Mouse (Mus musculus): ENCODE results near the gene Uncx.

Uncx gene

DNA sequence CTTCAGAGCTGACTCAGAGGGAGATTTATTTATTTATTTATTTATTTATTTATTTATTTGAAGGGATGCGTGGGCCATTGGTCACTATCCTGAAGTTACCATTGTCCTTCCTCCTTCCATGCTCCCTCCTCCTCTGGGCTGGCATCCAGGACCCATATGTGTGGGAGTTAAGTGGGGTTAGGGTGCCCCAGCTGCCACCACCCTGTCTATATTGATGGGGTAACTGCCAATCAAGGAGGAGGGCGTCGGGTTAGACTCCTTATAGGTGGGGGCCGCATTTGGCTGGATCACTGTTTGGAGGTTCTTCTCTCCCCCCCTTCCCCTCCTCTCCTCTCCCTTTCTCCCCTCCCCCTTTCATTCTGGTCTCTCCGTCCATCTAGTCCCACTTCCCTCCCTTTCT is 738 bp upstream of the Uncx start:
- DNase-seq (ENCODE audit: low spot score) = no peak

DNA sequence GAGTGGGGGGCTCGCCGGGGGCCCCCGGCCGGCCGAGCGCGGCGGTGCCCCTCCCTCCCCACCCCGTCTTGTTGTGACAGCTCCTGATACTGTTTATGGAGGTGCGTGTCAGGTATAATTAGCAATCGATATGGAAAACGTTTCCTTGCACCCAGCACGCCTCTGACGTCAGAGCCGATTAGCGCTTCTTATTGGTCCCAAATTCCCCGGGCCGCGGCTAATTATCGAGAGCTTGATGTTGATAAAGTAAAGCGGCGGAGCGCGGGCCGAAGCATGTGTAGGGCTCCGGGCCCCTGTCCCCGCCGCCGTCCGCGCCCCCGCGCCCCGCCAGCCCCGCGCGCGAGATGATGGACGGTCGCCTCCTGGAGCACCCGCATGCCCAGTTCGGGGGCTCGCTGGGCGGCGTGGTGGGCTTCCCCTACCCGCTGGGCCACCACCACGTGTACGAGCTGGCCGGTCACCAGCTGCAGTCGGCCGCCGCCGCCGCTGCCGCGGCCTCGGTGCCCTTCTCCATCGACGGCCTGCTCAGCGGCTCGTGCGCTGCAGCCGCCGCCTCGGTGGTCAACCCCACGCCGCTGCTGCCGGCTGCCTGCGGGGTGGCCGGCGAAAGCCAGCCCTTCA is 466 bp downstream of the Uncx start:
- DNase-seq (ENCODE audit: low spot score) = peak; percentile 71

DNA sequence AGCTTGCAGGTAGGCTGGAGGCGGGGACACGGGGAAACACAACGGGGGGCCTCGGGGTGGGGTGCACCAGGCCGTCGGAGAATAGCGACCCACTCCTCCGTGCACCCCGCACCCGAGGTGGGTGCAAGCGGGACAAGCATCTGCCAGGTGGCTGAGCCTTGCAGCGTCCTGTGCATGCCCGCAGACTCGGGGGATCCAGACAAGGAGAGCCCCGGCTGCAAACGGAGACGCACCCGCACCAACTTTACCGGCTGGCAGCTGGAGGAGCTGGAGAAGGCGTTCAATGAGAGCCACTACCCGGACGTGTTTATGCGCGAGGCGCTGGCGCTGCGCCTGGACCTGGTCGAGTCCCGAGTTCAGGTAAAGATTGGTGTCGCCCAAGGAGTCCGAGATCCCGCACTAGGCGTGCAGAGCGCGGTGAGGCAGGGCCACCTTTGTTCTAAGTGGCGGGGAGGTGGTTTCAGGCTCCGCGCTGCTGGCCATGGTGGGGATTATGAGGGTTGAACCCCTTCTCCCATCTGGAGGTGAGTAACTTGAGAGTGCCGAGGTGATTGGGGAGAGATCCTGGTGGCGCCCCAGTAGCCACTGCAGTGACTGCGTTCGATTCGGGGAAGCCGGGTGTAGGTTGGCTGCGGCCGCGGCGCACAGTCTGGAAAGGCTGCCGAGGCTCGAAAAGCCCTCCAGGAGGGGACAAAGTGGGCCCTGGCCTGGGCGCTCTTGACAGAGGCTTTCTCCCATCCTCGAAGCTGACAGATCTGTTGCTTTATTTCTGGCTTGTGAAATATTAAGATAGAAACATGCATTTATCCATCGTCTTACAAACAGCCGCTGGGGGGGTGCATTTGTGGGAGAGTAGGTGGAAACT is 1.2 kb downstream of the Uncx start:
- no peak for DNase-seq (ENCODE audit: low spot score)

DNA sequence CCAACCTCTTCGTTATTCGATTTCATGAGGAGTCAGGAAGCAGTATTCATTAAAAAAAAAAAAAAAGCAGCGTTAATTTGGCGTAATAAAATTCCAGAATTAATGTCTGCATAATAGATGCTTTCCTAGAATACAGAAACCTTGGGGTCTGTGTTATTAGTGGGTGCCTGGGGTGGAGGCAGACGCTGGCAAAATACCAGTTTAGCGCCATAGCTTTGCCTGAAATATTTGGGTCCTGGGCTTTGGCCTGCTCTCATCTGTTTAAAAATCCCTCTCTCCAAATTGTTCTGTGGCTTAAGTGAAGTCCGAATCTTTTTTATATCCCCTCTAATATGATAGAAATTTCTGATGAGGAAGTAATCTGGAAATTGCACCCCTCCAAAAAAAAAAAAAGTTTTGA is 1.9 kb downstream of the Uncx start:
- DNase-seq (ENCODE audit: low spot score) = no peak

DNA sequence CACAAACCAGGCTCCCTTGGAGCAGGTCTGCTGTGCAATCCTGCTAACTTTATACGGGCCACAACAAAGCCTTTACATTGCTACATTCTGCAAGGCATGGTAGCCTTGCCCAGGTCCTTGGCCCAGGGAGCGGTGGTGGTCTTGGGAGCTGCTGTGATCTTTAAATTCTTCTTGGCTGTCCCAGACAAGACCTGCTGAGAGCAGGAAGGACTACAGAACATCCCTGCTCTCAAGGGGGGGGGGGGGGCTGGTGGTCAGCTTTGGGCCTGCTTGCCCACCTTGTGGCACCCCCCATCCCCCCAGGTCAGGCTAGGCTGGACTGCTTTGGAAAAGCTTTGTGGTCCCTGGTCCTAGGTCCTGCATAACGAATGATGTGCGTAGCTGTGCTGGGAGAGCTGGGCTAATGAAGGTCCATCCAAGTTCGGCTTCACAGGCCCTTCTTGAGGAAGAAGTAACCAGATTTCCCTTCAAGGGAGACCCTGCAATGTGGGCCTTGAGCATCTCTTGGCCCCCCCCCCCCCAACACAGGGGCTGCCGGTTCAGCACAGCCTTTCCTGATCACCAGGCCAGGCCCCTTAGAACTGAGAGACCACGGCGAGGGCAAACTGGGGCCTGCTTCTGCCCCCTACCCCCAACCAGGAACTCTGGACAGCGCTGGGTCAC is 2.5 kb downstream of the Uncx start:
- no peak for DNase-seq (ENCODE audit: low spot score)

DNA sequence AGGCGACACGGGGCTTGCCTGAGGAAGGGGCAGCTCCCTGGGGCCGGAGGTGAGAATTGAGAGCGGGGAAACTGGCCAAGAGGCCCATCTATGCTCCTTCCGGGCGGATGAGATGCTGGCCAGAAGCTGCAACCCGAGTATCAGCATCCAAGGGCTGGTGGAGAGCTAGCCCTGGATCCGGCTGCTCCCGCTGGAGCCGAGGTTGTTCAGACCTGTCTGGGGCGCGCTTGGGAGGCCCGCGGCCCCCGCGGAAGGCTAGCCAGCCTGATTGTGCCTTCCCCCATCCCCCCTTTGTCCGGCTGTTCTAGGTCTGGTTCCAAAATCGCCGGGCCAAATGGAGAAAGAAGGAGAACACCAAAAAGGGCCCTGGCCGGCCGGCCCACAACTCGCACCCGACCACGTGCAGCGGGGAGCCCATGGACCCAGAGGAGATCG is 3.1 kb downstream of the Uncx start:
- no peak for DNase-seq (ENCODE audit: low spot score)

DNA sequence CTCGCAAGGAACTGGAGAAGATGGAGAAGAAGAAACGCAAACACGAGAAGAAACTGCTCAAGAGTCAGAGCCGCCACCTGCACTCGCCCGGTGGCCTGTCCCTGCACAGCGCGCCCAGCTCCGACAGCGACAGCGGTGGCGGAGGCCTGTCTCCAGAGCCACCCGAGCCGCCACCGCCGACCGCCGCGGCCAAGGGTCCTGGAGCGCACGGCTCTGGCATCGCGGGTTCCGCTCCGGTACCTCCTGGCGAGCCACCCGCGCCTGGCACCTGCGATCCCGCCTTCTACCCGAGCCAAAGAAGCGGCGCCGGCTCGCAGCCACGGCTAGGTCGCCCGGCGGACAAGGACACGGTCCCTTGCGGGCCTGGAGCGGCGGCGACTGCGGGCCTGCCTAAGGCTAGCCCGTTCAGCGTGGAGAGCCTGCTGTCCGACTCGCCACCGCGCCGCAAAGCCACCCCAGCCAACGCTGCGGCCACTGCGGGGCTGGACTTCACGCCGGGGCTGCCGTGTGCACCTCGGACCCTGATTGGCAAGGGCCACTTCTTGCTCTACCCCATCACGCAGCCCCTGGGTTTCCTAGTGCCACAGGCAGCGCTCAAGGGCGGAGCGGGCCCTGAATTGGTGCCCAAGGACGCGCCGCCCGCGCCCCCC is 3.6 kb downstream of the Uncx start:
- no peak for DNase-seq (ENCODE audit: low spot score)

DNA sequence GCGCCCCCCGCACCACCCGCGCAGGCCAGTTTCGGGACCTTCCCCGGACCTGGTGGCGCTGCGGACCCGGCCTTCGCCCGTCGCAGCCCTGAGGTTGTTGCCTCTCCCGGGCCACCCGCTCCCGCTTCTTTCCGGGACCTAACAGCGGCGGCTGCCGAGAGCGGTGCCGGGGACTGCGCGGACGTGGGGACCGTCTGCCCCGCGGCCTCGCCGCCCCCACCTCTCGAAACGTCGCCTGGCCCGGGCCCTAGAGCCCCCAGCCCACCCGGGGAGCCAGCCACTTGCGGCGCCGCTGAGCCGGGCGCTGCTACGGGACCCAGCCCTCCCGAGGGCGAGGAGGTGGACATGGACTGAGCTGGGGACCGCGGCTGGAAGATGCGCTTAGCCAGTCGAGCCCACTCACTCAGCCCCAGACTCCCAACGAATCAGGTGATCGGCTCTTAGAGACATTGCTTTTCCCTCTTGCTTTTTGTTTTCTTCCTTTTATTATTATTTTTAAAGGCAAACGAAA is 4.2 kb downstream of the Uncx start:
- peak; percentile 38 for DNase-seq (ENCODE audit: low spot score)

DNA sequence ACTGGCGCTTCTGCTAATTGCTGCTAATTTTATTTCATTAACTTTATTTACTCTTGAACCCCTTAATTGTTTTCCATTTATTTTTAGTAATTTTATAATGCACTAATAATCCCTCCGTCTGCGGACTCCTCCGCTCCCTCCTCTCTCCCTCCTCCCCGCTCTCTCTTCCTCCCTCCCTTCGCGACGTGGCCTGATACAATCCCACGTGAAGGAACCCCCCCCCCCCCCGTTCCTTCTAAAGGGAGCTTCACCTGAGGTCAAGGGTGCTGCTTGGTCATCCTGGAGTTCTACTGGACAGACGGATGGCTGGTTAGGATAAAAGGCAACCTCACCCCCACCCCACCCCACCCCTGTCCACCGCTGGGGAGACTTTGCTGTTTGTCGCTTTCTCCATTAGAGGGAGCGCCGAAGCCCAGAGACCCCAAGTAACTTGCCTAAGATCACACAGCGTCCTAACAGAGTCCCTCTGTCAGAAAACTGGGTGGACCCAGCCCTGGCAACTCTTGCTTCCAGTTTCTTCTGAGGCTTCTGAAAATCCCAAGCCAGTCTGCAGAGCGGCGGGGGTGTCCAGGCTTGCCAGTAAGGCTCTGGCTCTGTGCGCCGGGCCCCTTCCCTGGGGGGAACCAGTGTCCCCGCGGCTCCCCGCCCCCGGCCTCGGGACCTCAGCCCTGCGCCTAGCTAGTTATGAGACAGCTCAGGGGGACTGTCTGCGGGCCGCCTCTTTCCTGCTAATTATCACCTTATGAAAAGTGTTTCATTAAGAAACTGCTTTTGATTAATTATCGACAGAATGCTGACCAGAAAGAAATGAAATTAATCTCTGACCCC is 10.4 kb downstream of the Uncx start:
- DNase-seq (ENCODE audit: low spot score) = no peak

DNA sequence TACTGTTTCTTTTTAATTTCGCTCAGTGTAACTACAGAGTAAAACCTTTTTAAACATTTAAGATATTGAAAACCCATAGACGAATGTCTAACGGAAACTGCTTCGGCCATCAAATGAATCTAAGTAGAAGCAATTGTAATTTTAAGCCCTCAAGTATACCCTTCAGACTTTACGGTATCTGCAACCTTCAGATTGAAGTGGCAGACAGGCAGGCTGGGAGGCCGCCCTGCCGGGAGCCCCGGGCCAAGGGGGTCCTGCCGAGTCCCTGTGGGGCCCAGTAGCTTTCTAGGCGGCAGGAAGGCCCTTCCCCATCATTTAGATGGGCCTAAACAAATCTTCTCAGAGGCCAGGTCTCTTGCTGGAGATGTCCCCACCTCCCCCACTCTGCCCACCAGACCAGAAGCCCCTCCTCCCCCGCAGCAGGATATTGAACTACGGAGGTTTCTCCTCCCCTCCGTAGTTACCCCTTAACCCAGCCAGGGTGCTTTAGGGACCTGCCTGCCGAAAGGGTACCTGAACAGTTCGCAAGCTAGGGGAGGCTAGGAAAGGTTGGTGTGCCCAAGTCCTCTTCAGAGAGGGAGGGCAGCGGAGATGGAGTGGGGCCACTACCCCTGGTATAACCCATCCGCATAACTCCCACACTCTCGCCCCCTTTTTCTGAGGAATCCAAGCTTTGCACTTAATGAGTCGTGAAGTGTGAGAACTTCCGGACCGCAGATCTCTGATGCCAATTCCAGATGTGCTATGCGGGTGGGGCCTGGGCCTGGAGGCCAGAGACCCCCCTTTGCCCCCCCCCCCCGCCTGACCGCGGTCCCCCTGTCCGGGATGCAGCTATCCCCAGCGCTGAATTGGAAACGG is 11.4 kb downstream of the Uncx start:
- DNase-seq (ENCODE audit: low spot score) = no peak

DNA sequence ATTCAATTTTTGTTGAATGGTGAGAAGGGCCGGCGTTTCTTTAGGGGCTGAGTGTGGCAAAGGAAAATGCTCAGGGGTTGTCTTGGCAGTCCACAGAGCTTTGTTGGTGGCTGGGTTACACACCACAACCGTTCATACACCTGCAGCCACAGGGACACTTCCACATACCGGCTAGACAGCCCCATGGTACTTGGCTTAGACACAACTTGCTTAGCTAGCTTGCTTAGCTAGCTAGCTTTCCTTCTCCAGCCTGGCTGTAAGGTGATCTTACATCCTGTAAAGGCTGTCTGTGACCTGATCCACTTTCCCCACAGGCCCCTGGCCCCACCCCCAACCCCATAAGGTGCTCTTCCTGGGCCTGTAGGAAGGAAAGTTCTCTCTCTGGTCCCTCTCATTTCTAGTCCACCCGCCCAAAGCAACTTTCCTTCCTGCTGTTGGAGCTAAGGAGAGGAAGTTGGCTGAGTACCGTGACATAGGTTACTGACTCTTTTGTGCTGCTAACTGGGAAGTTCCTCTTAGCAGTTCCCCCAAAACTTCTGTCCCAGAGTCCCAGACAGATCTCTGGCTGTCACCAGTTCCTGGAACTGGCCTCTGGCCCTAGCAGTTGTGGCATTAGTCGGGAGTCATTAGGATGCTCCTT is 12.3 kb downstream of the Uncx start:
- no peak for DNase-seq (ENCODE audit: low spot score)

DNA sequence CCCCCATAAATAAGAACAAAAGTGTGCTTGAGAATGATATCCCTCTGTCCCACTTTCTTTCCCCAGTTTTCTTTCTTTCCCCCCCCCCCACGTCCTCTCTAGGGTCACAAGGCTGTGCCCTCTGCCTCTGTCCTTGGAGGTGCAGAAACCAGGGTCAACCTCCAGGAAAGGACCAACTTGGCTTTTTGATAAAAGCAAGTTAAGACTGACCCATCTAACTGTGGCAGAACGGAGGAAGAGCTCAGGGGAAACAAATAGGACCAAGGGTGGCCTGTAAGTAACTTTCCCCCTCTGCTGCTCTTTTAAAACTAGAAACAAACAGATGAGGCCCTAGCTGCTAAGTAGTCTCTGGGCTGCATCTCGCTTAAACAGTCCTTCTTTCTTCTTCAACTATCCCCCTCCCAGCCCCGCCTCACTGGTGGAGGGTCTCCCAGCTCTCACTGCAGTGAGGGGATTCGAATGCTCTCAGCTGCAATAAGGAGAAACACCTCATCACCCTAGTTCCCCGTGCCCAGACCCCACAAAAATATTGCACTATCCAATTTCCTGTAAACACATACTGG is 12.9 kb downstream of the Uncx start:
- DNase-seq (ENCODE audit: low spot score) = no peak

DNA sequence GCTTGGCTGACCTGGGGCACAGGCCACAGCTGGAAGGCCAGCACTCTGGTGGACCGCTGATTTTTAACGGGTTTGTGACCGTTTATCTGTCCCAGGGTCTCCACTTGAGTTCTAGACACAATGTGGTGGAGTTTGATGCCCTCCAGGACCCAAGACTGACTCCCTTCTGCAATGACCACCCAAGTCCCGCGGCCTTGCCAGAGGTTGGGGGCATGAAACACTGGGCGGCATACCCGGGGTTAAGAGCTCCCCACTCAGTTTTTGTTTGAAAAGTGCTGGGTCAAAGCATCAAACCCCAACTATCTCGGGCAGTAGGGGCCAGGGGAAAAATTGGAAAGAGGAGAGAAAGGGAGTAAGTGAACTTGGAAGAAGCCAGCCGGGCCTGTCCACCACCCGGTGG is 13.8 kb downstream of the Uncx start:
- no peak for DNase-seq (ENCODE audit: low spot score)

DNA sequence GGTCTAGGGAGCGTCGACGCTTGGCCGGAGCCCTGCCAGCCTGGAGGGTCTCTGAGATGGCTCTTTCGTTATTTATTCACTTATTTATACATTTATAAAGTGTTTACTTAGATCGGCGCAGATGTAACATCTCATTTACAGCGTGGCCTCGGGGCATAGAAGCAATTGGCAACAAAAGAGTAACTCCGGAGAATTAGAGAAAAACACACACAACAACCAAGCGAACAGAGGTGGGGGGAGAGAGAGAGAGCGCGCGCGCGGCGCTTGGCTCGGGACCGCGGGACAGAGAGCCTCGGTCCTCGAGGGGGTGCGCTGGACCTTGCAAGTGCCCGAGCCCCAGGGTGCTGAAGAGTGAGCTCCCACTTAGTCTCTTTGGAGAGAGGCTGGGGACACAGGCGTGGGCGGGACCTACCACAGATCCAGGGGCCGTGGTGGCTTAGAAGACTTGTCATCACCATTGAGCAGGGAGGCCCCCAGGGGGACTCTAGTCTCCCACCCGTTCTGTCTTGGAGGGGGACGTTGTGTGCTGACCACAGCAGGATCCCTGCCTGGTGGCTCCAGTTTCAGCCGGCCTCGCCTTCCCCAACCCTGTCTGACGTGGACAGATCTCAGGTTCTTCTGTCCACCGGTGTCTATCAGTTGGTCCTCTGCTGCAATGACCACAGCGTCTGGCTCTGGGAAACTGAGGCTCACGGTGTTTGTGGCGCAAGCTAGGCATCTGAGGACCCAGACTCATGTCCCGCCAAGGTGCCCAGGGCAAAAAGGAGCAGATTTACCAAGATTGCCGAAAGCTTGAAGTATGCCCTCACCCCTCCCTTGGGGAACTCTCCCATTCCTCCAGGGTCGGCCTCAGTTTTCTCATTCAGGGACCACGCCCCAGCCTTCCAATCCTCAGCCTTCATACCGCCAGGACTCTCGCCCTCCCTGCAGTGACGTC is 14.5 kb downstream of the Uncx start:
- no peak for DNase-seq (ENCODE audit: low spot score)

DNA sequence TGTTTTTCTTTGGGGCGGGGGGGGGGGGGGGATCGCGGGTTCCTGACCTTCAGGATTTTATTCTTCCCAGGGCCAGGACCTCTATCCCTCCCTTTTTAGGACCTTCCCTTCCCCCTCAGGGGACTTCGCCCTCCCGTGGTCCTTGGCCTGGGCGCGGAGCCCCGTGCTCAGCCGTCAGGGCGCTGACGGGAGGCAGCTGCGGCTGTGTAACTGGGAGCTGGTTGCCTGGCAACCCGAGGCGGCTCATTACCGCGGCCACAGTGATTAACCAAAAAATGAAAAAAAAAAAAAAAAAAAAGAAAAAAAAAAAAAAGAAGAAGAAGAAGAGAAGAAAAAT is 15.1 kb downstream of the Uncx start:
- peak; percentile 69 for DNase-seq (ENCODE audit: low spot score)

DNA sequence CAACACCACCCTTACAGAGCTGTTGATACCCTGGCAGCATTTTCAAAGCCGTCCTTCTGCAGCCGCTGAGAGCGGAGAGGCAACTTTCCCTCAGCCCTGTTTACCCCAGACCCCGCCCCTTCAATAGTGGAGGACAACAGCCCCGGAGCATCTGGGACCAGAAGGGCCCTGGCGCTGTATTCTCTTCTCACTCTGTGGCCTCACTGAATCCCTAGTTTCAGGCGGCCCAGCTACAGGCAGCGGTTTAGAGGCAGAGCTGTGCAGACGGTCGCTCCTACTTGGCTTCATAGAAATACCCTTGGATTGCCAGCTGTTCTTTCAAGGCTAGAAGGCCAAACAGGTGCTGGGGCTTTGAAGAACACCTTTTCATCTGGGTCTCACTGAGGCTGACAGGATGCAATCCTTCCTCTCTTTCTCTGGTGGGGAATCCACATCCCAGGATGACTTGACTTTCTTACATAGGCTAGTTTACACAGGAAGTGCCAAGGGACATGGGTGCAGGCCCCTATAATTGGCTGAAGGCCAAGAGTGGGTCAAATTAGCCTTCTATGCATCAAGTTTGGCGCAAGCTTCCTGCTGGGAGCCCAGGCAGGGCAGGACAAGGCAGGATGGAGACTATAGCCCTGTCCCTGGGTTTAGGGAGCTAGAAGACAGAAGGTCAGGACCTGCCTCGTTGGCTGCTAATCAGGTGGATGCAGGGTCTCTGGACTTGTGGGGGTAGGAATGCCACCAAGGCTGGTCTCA is 15.8 kb downstream of the Uncx start:
- DNase-seq (ENCODE audit: low spot score) = peak; percentile 72

DNA sequence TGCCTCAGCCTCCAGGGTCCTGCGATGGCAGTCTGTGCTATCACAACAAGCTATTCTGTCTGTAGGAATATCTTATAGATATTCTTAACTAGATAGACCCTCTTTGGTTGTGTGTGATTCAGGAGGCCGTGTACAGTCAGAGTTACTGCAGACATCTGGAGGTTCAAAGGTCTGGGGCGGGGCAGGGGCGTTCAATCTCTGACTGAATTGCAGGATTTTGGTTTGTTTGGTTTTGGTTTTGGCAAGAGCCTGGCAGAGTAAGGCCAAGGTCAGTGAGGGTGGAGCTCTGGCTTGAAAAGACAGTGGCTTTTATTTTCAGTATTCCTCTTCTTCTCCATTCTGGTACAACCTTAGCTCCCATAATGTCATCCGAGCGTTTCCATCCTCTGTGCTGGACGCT is 16.5 kb downstream of the Uncx start:
- no peak for DNase-seq (ENCODE audit: low spot score)

Data from retina, embryonic 14.5 days (tissue).